Mouse (Mus musculus) small intestine, adult 2 months (tissue): Measurements from ENCODE around the gene Gm26727.

Source experiments
- CTCF ChIP-seq: fragments of 200-500 bp; IDR thresholded peaks from 2 replicates; pipeline ENCODE4 v1.5.1; 2012; ENCODE audit warnings: low read depth, mild to moderate bottlenecking, control low read depth, inconsistent platforms, low read length, moderate library complexity, mixed read lengths; ENCODE audit not compliant: insufficient replicate concordance, insufficient read length; ENCODE audit errors: extremely low read depth
- POLR2A ChIP-seq: fragments of 200-500 bp; IDR thresholded peaks from 2 replicates; pipeline ENCODE4 v1.6.1; 2012; ENCODE audit warnings: low read depth, mild to moderate bottlenecking, control low read depth, inconsistent platforms, low read length, moderate library complexity

- no peak for TF ChIP-seq CTCF
- TF ChIP-seq POLR2A = no peak
These were observed 14.2 kb upstream of the Gm26727 start for GRCm38 (mm10) chr2:67447206-67447605.
